Mouse (Mus musculus): Measurements from ENCODE around the gene Rpl6. TPM values are rescaled to one million over a fixed set of nuclear protein-coding genes. Genes with fewer than 3 reads are reported as not detected.
A peak's percentile ranks its signal among the peaks of the same experiment; 100 is the strongest.
"Not testable (repeated sequence)": the region's sequence is repeated elsewhere in the genome, so short reads cannot be mapped to it uniquely, and the experiment has no call there.

Gene Rpl6
- total RNA-seq, 1 experiment from 2014 or later = 1,391 TPM

DNA sequence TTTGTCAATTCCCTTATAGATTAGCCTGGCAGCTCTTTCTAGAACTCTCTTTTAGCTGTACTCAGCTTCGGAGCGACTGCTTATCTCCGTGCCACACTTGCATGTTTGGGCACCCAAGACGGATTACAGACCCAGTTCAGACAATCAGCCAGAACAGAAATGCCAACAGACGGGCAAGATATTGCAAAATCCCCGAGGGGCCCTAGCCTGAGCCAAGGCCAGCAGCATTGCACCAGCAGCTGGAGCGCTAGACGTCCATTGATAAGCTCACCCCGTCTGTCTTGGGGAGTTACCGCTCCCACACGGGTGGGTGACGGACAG lies 11.8 kb downstream of the Rpl6 start:
- peak in 1 of 2 experiments; percentile 38; a peak in 1 of 4 replicates for ATAC-seq (replicated peaks in 1 of 2; ENCODE audit: insufficient read depth in 1 of 2, low FRiP score in 2 of 2, low TSS enrichment in 1 of 2, low read depth in 1 of 2, poor library complexity in 2 of 2, severe bottlenecking in 2 of 2)

DNA sequence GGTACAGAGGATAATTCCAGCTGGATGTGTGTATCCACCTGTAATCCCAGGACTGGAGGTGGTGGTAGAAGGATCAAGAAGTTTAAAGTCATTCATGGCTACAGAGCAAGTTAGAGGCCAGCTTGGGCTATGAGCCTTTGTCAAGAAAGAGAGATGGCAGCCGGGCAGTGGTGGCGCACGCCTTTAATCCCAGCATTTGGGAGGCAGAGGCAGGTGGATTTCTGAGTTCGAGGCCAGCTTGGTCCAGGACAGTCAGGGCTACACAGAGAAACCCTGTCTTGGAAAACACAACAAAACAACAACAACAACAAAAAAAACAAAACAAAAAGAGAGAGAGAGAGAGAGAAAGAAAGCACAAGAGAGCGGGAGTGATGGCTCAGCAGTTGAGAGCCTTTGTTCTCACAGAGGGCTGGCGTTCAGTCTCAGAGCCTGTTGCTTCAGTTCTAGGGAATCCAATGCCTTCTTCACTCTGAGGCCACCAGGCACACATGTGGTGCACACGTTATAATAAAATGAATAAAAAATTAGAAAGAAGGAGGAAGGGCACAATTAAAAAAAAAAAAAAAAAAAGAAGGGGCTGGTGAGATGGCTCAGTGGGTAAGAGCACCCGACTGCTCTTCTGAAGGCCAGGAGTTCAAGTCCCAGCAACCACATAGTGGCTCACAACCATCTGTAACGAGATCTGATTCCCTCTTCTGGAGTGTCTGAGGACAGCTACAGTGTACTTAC lies 12.5 kb downstream of the Rpl6 start:
- ATAC-seq (replicated peaks in 1 of 2; ENCODE audit: insufficient read depth in 1 of 2, low FRiP score in 2 of 2, low TSS enrichment in 1 of 2, low read depth in 1 of 2, poor library complexity in 2 of 2, severe bottlenecking in 2 of 2) = not testable (repeated sequence)

DNA sequence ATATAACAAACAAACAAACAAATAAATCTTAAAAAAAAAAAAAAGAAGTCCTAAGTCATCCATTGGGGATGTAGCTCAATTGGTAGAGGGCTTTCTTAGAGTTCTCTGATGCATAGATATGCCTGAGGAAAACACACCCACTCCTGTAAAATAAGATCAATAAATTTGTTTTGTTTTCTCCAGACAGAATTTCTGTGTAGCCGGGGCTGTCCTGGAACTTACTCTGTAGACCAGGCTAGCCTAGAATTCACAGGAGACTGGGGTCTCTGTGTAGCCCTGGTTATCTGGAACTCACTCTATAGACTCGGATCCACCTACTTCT lies 13.0 kb downstream of the Rpl6 start:
- ATAC-seq (replicated peaks in 1 of 2; ENCODE audit: insufficient read depth in 1 of 2, low FRiP score in 2 of 2, low TSS enrichment in 1 of 2, low read depth in 1 of 2, poor library complexity in 2 of 2, severe bottlenecking in 2 of 2) = no peak

DNA sequence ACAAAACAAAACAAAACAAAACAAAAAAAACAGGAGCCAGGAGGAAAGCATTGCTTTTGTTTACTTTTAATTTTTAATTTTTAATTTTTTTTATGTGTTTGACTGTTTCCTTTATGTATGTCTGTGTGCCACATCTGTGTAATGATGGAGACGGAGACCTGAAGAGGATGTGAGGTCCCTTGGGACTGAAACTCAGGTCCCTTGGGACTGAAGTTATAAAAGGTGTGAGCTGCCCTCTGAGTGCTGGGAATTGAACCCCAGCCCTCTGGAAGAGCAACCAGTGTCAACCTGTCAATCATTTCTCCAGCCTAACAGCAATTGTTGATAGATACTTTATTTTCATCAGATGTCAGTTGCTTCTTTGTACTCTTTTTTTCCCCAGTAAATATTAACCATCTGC lies 14.9 kb downstream of the Rpl6 start:
- ATAC-seq (replicated peaks in 1 of 2; ENCODE audit: insufficient read depth in 1 of 2, low FRiP score in 2 of 2, low TSS enrichment in 1 of 2, low read depth in 1 of 2, poor library complexity in 2 of 2, severe bottlenecking in 2 of 2) = no peak

DNA sequence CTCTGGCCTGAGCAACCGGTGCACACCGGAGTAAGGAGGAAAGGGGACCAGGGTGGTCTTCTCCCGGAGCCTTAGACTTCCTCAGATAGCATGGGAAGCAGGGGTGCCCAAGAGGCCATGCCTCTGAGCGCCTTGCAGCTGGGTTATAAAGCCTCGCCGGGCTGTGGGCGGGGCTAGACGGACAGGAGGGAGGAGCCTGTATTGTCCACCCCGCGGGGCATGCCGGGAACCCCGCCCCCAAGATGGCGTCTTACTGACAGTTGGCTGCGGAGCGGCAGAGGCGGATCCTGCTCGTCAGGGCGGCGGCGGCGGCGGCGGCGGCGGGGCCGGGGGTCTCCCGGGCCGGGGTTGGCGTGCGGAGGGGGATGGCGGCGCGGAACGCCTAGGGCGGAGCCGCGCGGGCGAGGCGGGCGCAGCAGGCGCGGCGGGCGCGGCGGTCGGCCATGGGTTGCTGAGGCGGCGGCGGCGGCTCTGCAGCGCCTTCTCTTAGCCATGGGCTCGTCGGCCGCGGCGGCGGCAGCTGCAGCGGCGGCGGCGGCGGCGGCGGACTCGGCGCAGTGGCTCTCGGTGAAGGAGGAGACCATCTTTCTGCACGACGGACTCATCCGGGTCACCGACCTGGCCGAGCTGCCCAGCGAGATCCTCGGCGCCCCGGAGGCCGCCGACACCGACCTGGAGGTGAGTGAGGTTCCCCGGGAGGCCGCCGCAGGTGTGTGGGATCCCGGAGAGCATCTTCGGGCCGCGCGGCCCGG lies 15.9 kb downstream of the Rpl6 start, which contains the start of gene Hectd4:
Hectd4 (plus strand) TSS at position 240 of the 752 bp plus-strand sequence.
- ATAC-seq (replicated peaks in 1 of 2; ENCODE audit: insufficient read depth in 1 of 2, low FRiP score in 2 of 2, low TSS enrichment in 1 of 2, low read depth in 1 of 2, poor library complexity in 2 of 2, severe bottlenecking in 2 of 2) = peak; percentile 97 to 99

DNA sequence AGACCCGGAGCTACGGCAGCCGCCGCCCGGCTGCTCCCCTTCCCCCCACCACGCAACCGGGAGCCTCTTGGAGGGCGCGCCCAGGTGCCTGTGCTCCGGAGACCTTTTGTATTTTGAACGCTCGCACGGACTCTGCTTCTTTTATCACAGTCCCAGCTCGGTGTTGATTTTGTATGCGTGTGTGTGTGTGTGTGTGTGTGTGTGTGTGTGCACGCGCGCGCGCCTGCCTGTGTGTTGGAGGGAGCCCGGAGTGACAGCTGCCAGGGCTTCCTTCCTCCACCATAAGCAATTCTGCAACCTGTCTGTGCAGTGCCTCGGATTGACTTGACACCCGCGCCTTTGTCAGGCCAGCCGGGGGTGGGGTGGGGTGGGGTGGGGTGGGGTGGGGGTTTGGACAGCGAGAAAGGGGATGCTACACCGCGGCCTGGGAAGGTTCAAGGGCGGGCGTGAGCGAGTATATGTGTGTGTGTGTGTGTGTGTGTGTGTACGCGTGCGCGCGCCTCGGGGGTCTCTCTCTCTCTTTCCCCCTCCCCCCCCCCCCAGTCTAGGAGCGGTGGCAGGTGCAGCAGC lies 16.5 kb downstream of the Rpl6 start:
- ATAC-seq (replicated peaks in 1 of 2; ENCODE audit: insufficient read depth in 1 of 2, low FRiP score in 2 of 2, low TSS enrichment in 1 of 2, low read depth in 1 of 2, poor library complexity in 2 of 2, severe bottlenecking in 2 of 2) = no peak

DNA sequence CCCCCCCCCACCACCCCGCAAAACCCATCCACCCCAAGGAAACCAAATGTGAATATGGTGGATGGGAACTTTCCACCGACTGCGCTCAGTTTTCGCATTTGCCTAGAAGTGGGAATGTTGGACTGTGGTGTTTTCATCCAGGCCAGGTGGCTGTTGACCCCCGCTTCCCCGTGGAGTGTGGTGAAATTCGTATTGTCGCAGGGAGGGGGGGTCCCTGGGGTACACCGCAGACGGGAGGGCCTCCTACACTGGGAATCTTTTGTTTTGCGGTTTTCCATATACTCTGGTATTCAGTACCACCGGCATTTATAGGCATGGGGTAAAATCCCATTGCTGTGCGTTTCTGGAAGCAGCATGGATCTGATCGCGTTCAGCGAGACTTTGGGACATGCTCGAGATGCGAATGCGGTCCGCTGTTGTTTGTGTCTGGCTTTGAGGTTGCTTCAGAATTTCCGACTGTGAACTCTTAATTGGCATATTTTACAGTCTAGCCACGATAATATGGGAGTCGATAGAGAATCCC lies 17.1 kb downstream of the Rpl6 start:
- no peak for ATAC-seq (replicated peaks in 1 of 2; ENCODE audit: insufficient read depth in 1 of 2, low FRiP score in 2 of 2, low TSS enrichment in 1 of 2, low read depth in 1 of 2, poor library complexity in 2 of 2, severe bottlenecking in 2 of 2)

DNA sequence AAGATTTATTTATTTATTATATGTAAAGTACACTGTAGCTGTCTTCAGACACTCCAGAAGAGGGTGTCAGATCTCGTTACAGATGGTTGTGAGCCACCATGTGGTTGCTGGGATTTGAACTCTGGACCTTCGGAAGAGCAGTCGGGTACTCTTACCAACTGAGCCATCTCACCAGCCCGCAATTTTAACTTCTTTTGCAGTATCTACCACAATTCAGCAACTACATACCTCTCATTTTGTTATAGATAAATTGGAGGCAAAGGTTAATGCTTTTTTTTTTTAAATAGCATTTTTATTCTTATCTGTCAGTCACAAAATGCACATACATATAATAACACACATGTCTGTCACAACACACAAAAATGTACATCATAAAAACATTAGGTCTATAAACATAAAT lies 19.7 kb downstream of the Rpl6 start:
- ATAC-seq (replicated peaks in 1 of 2; ENCODE audit: insufficient read depth in 1 of 2, low FRiP score in 2 of 2, low TSS enrichment in 1 of 2, low read depth in 1 of 2, poor library complexity in 2 of 2, severe bottlenecking in 2 of 2) = not testable (repeated sequence)

DNA sequence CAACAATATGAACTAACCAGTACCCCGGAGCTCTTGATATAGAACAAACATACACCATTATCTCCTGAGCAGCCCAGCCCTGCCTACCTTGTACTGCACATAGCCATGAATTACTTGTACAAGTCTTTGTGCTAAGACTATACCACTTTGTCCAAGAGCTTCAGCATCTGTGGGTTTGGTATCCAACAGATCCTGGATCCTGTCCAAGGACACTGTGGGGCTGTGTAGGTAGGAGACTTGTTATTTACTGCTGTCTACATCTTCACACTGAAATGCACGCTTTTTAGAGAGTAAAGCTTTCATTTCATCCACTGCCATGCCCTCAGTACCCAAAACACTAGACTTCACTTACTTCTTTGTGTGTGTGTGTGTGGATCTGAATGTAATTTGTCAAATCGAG lies 20.6 kb downstream of the Rpl6 start:
- ATAC-seq (replicated peaks in 1 of 2; ENCODE audit: insufficient read depth in 1 of 2, low FRiP score in 2 of 2, low TSS enrichment in 1 of 2, low read depth in 1 of 2, poor library complexity in 2 of 2, severe bottlenecking in 2 of 2) = no peak

DNA sequence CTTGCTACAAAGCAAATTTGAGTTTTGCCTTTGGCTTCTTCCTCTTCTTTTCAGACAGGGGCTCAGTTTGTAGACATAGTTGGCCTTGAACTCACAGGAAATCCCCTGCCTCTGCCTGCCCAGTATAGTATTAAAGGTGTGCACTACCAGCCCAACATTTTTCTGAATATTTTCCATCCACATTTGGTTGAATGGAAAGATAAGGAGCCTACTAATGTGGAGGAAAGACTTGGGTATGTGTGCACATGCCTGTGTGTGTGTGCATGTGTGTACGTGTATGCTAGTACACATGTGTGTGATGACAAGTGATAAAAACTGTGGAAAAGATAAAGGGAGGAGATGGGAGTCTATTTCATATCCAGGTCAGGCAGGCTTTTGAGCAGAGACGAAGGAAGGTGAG lies 21.6 kb downstream of the Rpl6 start:
- no peak for ATAC-seq (replicated peaks in 1 of 2; ENCODE audit: insufficient read depth in 1 of 2, low FRiP score in 2 of 2, low TSS enrichment in 1 of 2, low read depth in 1 of 2, poor library complexity in 2 of 2, severe bottlenecking in 2 of 2)

DNA sequence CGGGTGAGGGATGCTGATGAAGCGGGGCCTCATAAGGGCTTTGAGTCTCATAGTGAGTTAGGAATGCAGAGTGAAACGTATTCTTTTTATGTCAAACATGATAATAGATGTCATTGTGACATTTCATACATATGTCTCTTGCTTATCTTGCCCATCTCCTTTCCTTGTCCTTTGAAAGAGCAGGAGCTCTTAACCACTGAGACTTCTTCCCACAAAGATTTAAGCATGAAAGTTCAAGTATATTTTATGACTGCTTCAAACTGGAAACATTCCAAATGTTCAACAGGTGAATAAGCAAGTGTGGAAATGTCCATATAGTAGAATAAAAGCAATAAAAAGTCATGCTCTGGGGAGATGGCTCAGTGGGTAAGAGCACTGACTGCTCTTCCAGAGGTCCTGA lies 22.1 kb downstream of the Rpl6 start:
- ATAC-seq (replicated peaks in 1 of 2; ENCODE audit: insufficient read depth in 1 of 2, low FRiP score in 2 of 2, low TSS enrichment in 1 of 2, low read depth in 1 of 2, poor library complexity in 2 of 2, severe bottlenecking in 2 of 2) = no peak

DNA sequence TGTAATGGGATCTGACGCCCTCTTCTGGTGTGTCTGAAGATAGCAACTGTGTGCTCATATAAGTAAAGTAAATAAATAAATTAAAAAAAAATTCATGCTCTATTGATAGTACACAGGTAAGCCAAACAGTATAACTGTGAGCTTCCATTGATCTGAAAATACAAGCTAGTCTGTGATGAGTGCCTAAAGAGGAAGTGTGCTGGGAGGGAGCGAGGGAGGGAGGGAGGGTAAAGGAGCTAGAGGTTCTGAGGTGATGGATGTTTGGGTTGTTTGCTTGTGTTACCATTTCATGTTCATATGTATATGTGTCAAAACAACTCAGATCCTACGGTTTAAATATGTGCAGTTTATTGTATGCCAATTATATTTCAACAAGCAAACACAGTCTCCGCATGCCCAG lies 22.6 kb downstream of the Rpl6 start:
- ATAC-seq (replicated peaks in 1 of 2; ENCODE audit: insufficient read depth in 1 of 2, low FRiP score in 2 of 2, low TSS enrichment in 1 of 2, low read depth in 1 of 2, poor library complexity in 2 of 2, severe bottlenecking in 2 of 2) = no peak; a peak in 2 of 4 replicates

DNA sequence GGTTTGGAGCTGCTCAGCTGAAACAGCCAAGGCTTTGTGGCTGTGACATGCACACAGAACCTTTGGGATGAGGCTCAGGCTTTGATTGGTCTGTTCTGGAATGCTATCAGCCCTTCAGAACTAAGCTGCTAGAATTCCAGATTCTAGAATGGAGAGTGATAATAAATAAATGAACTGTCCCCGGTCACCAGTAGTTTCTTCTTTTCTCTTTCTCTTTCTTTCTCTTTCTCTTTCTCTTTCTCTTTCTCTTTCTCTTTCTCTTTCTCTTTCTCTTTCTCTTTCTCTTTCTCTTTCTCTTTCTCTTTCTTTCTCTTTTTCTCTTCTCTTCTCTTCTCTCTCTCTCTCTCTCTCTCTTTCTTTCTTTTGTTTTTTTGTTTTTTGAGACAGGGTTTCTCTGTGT lies 23.0 kb downstream of the Rpl6 start:
- not testable (repeated sequence) for ATAC-seq (replicated peaks in 1 of 2; ENCODE audit: insufficient read depth in 1 of 2, low FRiP score in 2 of 2, low TSS enrichment in 1 of 2, low read depth in 1 of 2, poor library complexity in 2 of 2, severe bottlenecking in 2 of 2)

DNA sequence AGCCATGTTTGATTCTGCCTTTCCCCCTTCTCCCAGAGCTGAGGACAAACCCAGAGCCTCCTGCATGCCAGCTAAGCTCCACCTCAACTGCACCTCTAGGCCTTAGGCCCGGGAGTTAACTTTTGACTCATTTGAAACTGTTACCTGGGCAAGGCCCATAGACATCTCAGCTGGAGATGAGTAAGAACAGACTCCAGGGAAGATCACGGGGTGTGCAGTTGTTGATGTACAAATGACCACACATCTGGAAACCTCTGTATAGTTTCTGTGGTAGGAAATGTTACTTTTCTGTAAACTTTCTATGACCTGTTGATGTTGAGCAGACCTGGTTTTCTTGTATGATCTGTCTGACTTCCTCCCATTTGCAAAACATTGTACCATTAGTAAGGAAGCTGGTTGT lies 24.9 kb downstream of the Rpl6 start:
- no peak for ATAC-seq (replicated peaks in 1 of 2; ENCODE audit: insufficient read depth in 1 of 2, low FRiP score in 2 of 2, low TSS enrichment in 1 of 2, low read depth in 1 of 2, poor library complexity in 2 of 2, severe bottlenecking in 2 of 2)

DNA sequence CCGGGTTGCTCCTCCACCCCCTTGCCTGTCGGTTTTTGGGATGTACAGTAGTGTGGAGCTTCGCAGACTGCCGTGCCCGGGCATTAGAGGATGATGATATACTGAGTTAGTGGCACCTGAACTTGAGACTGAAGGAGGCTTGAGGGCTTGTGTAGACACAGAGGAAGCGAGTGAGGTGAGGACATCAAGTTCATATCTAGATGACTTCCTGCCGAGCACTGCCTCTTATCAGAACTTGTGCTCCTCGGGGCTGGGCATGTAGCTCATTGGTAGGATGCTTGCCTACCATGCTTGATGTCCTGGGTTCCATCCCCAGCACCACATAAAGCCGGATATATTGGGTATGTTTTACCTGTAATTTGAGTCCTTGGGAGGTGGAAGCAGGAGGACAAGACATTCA lies 26.5 kb downstream of the Rpl6 start:
- no peak for ATAC-seq (replicated peaks in 1 of 2; ENCODE audit: insufficient read depth in 1 of 2, low FRiP score in 2 of 2, low TSS enrichment in 1 of 2, low read depth in 1 of 2, poor library complexity in 2 of 2, severe bottlenecking in 2 of 2)

DNA sequence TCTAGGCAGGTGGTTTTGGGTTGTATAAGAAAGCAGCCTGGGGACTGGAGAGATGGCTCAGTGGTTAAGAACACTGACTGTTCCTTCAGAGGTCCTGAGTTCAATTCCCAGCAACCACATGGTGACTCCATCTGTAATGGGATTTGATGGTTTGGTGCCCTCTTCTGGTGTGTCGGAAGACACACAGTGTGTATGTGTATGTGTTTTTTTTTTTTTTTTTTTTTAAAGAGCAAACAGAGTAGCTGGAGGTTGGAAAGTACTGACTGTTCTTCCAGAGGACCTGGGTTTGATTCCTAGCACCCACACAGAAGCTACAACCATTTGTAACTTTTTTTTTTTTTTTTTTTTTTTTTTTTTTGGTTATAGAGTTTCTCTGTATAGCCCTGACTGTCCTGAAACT lies 28.5 kb downstream of the Rpl6 start:
- ATAC-seq (replicated peaks in 1 of 2; ENCODE audit: insufficient read depth in 1 of 2, low FRiP score in 2 of 2, low TSS enrichment in 1 of 2, low read depth in 1 of 2, poor library complexity in 2 of 2, severe bottlenecking in 2 of 2) = no peak

DNA sequence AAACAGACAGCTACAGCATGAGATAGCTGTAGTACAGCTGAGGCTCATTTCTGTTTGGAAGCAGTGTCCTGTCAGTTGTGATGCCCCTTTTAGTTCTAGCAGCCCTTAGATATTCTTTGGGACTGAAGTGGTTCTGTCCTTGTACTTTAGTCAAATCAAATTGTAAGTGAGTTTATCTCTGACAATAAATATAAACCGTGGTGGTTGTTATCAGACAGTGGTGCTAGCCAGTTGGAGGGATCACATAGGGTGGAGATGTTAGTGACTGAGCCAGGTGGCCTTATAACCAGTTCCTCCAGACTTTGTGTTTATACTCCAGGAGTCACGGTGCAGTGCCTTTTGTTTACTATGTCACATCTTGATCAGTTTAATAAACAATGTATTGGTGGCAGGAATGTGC lies 29.4 kb downstream of the Rpl6 start:
- no peak for ATAC-seq (replicated peaks in 1 of 2; ENCODE audit: insufficient read depth in 1 of 2, low FRiP score in 2 of 2, low TSS enrichment in 1 of 2, low read depth in 1 of 2, poor library complexity in 2 of 2, severe bottlenecking in 2 of 2)

DNA sequence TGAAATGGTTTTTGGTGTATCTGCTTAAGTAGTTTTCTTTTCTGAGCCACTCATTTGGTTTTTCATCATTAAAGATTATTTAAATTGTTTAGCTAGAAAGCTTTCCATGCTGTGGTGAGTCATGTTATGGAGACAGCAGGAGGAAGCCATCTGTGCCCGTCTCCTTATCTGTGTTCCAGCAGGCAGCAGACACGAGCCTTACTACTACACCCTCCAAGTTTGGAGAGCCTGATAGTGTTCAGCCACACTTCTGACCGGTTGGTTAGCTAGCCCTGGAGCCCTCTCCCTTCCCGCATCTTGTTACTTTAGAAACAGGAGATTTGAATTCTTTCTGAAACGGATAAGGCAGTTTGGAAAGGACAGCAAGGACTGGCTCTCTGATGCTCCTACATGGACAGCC lies 31.9 kb downstream of the Rpl6 start:
- ATAC-seq (replicated peaks in 1 of 2; ENCODE audit: insufficient read depth in 1 of 2, low FRiP score in 2 of 2, low TSS enrichment in 1 of 2, low read depth in 1 of 2, poor library complexity in 2 of 2, severe bottlenecking in 2 of 2) = peak; percentile 46 to 76; a peak in 1 of 4 replicates

Data from hematopoietic stem cell, adult 5-6 weeks (primary cell).